22 mouse cellular contexts compared by ENCODE assay signal in the genomic region with DNA sequence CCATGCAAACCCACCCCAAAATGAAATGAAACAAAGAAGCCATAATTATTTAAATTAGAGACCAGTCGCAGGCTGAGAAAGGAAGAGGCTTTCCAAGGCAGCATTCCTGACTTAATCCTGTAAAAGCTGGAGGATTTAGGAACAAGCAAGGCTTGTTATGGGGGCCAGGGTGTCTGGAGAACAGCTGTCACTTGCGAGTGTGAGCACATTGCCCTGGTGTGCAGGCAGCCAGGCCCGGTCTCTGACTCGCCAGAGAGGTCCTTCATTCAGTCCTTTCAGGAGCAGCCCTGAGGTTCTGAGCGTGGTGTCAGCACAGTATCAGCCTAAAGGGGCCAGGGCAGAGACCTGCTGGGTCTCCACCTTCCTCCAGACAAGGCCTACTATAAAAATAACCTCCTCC. TPM values are rescaled to one million over a fixed set of nuclear protein-coding genes. Genes with fewer than 3 reads are reported as not detected.
DNase-seq lines count a peak whose midpoint lies in the region; ATAC-seq and TF ChIP-seq lines count a peak whose summit lies in the region.
"Had no signal": no experiment of that assay in that cellular context is flagged by ENCODE, and none has a peak within 500 bp of the region (broad histone marks: within the 10 kb centered on the region; RNA-seq: fewer than 3 reads in every experiment).

No protein-coding gene starts in this region.

- no peak for ATAC-seq in midbrain, embryonic 14.5 days (ENCODE audit: low FRiP score, low TSS enrichment)
- ATAC-seq in midbrain, postnatal 0 days (ENCODE audit: low FRiP score): no peak
- ATAC-seq in limb, embryonic 12.5 days (ENCODE audit: insufficient number of reproducible peaks, insufficient read depth, low FRiP score, low TSS enrichment, low read depth): peak; percentile 72
- peak; percentile 69; the same call in 1 of the 2 replicates for ATAC-seq in stomach, embryonic 16.5 days (ENCODE audit: insufficient read depth, low FRiP score)

- no peak overlapping the region for H3K9ac ChIP-seq in midbrain, embryonic 14.5 days (replicated peaks; ENCODE audit: low read length)
- H3K9ac ChIP-seq in midbrain, postnatal 0 days (replicated peaks; ENCODE audit: low read length, poor library complexity, severe bottlenecking): no peak overlapping the region
- H3K9ac ChIP-seq in limb, embryonic 12.5 days (replicated peaks): no peak overlapping the region
- H3K9ac ChIP-seq in stomach, embryonic 16.5 days (ENCODE audit: low read length): no peak overlapping the region
- H3K9ac ChIP-seq: forebrain, embryonic 12.5 days; heart, embryonic 12.5 days; hindbrain, embryonic 12.5 days had no signal

- no peak overlapping the region for H3K4me2 ChIP-seq in midbrain, embryonic 14.5 days (ENCODE audit: low read length)
- H3K4me2 ChIP-seq in midbrain, postnatal 0 days (ENCODE audit: low read depth, low read length, poor library complexity, severe bottlenecking): no peak overlapping the region
- H3K4me2 ChIP-seq in limb, embryonic 12.5 days: no peak overlapping the region
- no peak overlapping the region for H3K4me2 ChIP-seq in stomach, embryonic 16.5 days (ENCODE audit: low read depth, low read length)
- H3K4me2 ChIP-seq: forebrain, embryonic 12.5 days; heart, embryonic 12.5 days; hindbrain, embryonic 12.5 days; liver, embryonic 11.5 days had no signal

- peaks cover 4% of the 10 kb centered on the region for H3K4me1 ChIP-seq in midbrain, embryonic 14.5 days (ENCODE audit: control insufficient read depth, insufficient read depth, low read length)
- H3K4me1 ChIP-seq in midbrain, postnatal 0 days (ENCODE audit: insufficient read depth, low read length): no peaks in the 10 kb centered on the region
- H3K4me1 ChIP-seq in limb, embryonic 12.5 days (replicated peaks): peaks cover 35% of the 10 kb centered on the region
- peaks cover 11% of the 10 kb centered on the region for H3K4me1 ChIP-seq in stomach, embryonic 16.5 days (ENCODE audit: control insufficient read depth, insufficient read depth, low read length)
- H3K4me1 ChIP-seq: hindbrain, embryonic 12.5 days had no signal

- no peak overlapping the region for H3K27ac ChIP-seq in midbrain, embryonic 14.5 days (replicated peaks; ENCODE audit: low read depth, low read length)
- H3K27ac ChIP-seq in midbrain, postnatal 0 days (ENCODE audit: low read depth, low read length): no peak overlapping the region
- peak overlapping the region; percentile 69; the same call in 1 of the 2 replicates for H3K27ac ChIP-seq in limb, embryonic 12.5 days
- H3K27ac ChIP-seq in stomach, embryonic 16.5 days (ENCODE audit: low read length): peak overlapping the region; percentile 42
- H3K27ac ChIP-seq: forebrain, embryonic 12.5 days; hindbrain, embryonic 12.5 days had no signal

- no peaks in the 10 kb centered on the region for H3K9me3 ChIP-seq in midbrain, embryonic 14.5 days (ENCODE audit: control insufficient read depth, low read length)
- no peaks in the 10 kb centered on the region for H3K9me3 ChIP-seq in midbrain, postnatal 0 days (ENCODE audit: low read length)
- no peaks in the 10 kb centered on the region for H3K9me3 ChIP-seq in limb, embryonic 12.5 days
- no peaks in the 10 kb centered on the region for H3K9me3 ChIP-seq in stomach, embryonic 16.5 days (replicated peaks; ENCODE audit: control insufficient read depth, low read length)
- H3K9me3 ChIP-seq: forebrain, embryonic 12.5 days; heart, embryonic 12.5 days; hindbrain, embryonic 12.5 days had no signal

- H3K27me3 ChIP-seq in midbrain, embryonic 14.5 days (ENCODE audit: control insufficient read depth, insufficient read depth, low read length): no peaks in the 10 kb centered on the region
- H3K27me3 ChIP-seq in midbrain, postnatal 0 days (ENCODE audit: insufficient read depth, low read length): no peaks in the 10 kb centered on the region
- 0 out of 2 replicates have a peak, but pooled peaks cover 3% of the 10 kb centered on the region for H3K27me3 ChIP-seq in limb, embryonic 12.5 days
- H3K27me3 ChIP-seq in stomach, embryonic 16.5 days (ENCODE audit: control insufficient read depth, insufficient read depth, low read length): no peaks in the 10 kb centered on the region
- H3K27me3 ChIP-seq: forebrain, embryonic 12.5 days; heart, embryonic 12.5 days; hindbrain, embryonic 12.5 days had no signal

- DNase-seq in embryo, embryonic 10 days (ENCODE audit: low spot score): peak; percentile 30
- DNase-seq in embryo, embryonic 9.5 days (ENCODE audit: extremely low spot score): no peak
- peak; percentile 30 for DNase-seq in midbrain, embryonic 14.5 days
- DNase-seq in midbrain, postnatal 0 days (ENCODE audit: low spot score): no peak
- no peak for DNase-seq in cerebellum, postnatal 25 days
- no peak for DNase-seq in spleen, postnatal 36 days (ENCODE audit: low spot score in 2 of 2)
- DNase-seq: adrenal gland, postnatal 25 days; cerebellum, adult 18-20 months; gastrocnemius, postnatal 10 days; heart, adult 11 months; heart, postnatal 14 days; lung, adult 18-20 months; lung, postnatal 36 days; thymus, adult 2 months had no signal

- no peak for TF ChIP-seq CTCF in midbrain, postnatal 0 days (IDR thresholded peaks at IDR 0.05)

- no peak overlapping the region for H3K4me3 ChIP-seq in midbrain, embryonic 14.5 days (replicated peaks; ENCODE audit: low read depth, low read length)
- H3K4me3 ChIP-seq in midbrain, postnatal 0 days (ENCODE audit: low read depth, low read length): no peak overlapping the region
- H3K4me3 ChIP-seq in limb, embryonic 12.5 days (replicated peaks): no peak overlapping the region
- no peak overlapping the region for H3K4me3 ChIP-seq in stomach, embryonic 16.5 days (replicated peaks; ENCODE audit: low read length)
- H3K4me3 ChIP-seq: forebrain, embryonic 12.5 days; heart, embryonic 12.5 days; hindbrain, embryonic 12.5 days had no signal

- 30% methylated on average over 5 of the region's 5 CpGs for WGBS in midbrain, embryonic 14.5 days
- 35% methylated on average over 5 of the region's 5 CpGs for WGBS in midbrain, postnatal 0 days
- WGBS in limb, embryonic 12.5 days: 23% methylated on average over 5 of the region's 5 CpGs
- 37% methylated on average over 5 of the region's 5 CpGs for WGBS in stomach, embryonic 16.5 days

- H3K36me3 ChIP-seq in midbrain, embryonic 14.5 days (ENCODE audit: control insufficient read depth, insufficient read depth, low read length): no peaks in the 10 kb centered on the region
- H3K36me3 ChIP-seq in midbrain, postnatal 0 days (ENCODE audit: insufficient read depth, low read length): no peaks in the 10 kb centered on the region
- no peaks in the 10 kb centered on the region for H3K36me3 ChIP-seq in limb, embryonic 12.5 days
- no peaks in the 10 kb centered on the region for H3K36me3 ChIP-seq in stomach, embryonic 16.5 days (ENCODE audit: control insufficient read depth, insufficient read depth, low read length)
- H3K36me3 ChIP-seq: forebrain, embryonic 12.5 days; heart, embryonic 12.5 days; hindbrain, embryonic 12.5 days had no signal

RNA-seq across cellular contexts. Expression of gene Vwa2, which starts 14.6 kb away (rescaled TPM):
- polyA plus RNA-seq in midbrain, embryonic 14.5 days (2014; fragmentation: Nextera tagmentation; extraction: Ambion mirVana): 0.28 and 0.66 TPM in 2 replicates
- 0.77 and 1.4 TPM in 2 replicates for total RNA-seq in midbrain, postnatal 0 days (2014; rRNA removed)
- polyA plus RNA-seq in midbrain, postnatal 0 days (2015; fragmentation: Nextera tagmentation; extraction: Ambion mirVana): 0.37 and 0.68 TPM in 2 replicates
- polyA plus RNA-seq in limb, embryonic 12.5 days (2016; fragmentation: Nextera tagmentation; extraction: Ambion mirVana): 7.5 and 7.8 TPM in 2 replicates
- polyA plus RNA-seq in stomach, embryonic 16.5 days (2015; fragmentation: Nextera tagmentation; extraction: Ambion mirVana): 2.5 and 2.9 TPM in 2 replicates
- total RNA-seq: adrenal gland, postnatal 25 days; common myeloid progenitor, adult 5-6 weeks; gastrocnemius, postnatal 10 days; heart, postnatal 14 days; megakaryocyte-erythroid progenitor cell, adult 5-6 weeks had no signal

Comparison
In these comparisons a context has a peak if more than half of its experiments do, and no peak if none do; other contexts are left out.
1. DNase-seq: peak in embryo, embryonic 10 days (single experiment) and midbrain, embryonic 14.5 days (single experiment); none in embryo, embryonic 9.5 days (single experiment), midbrain, postnatal 0 days (single experiment), cerebellum, postnatal 25 days (0 of 2) and spleen, postnatal 36 days (0 of 2).
2. ATAC-seq: peak in limb, embryonic 12.5 days (single experiment) and stomach, embryonic 16.5 days (single experiment); none in midbrain, embryonic 14.5 days (single experiment) and midbrain, postnatal 0 days (single experiment).
3. H3K27ac ChIP-seq: peak in limb, embryonic 12.5 days (single experiment) and stomach, embryonic 16.5 days (single experiment); none in midbrain, embryonic 14.5 days (single experiment) and midbrain, postnatal 0 days (single experiment).